Mouse (Mus musculus) CH12.LX (cell line): ENCODE results near the gene Nrp2.

ENCODE experiments used
- CHD1 ChIP-seq: IDR thresholded peaks from 2 replicates; pipeline ENCODE4 v1.6.1; 2012; ENCODE audit warnings: low read depth, low read length, improper control_type of control experiment, inconsistent platforms
- CTCF ChIP-seq, 2 experiments: IDR thresholded peaks in 1 of 2; conservative IDR thresholded peaks in 1 of 2; 2 replicates each; pipeline ENCODE4 v1.5.1; 2011 to 2012; ENCODE audit warnings: low read depth in 2 of 2, low read length in 2 of 2, improper control_type of control experiment in 1 of 2, inconsistent platforms in 1 of 2, mild to moderate bottlenecking in 1 of 2, moderate library complexity in 1 of 2
- ETS1 ChIP-seq: conservative IDR thresholded peaks from 2 replicates; pipeline ENCODE4 v1.6.1; 2012; ENCODE audit warnings: low read depth, mild to moderate bottlenecking, inconsistent platforms, low read length, improper control_type of control experiment, moderate library complexity
- GABPA ChIP-seq: IDR thresholded peaks from 2 replicates; pipeline ENCODE4 v1.6.1; 2012; ENCODE audit warnings: low read depth, low read length, improper control_type of control experiment, inconsistent platforms; ENCODE audit not compliant: insufficient replicate concordance
- MEF2A ChIP-seq: IDR thresholded peaks from 2 replicates; pipeline ENCODE4 v1.6.1; 2014; ENCODE audit warnings: low read depth, mild to moderate bottlenecking, inconsistent platforms, low read length, improper control_type of control experiment, borderline replicate concordance
- POLR2A ChIP-seq: IDR thresholded peaks from 2 replicates; pipeline ENCODE4 v1.6.1; 2011; ENCODE audit warnings: low read depth, mild to moderate bottlenecking, improper control_type of control experiment, low read length
- ZMIZ1 ChIP-seq: IDR thresholded peaks from 2 replicates; pipeline ENCODE4 v1.6.1; 2012; ENCODE audit warnings: low read depth, mild to moderate bottlenecking, inconsistent platforms, low read length, improper control_type of control experiment

- no peak for TF ChIP-seq ETS1
- no peak for TF ChIP-seq CTCF (conservative IDR thresholded peaks at IDR 0.05 in 1 of 2, IDR thresholded peaks at IDR 0.05 in 1 of 2; ENCODE audit: low read depth in 2 of 2, low read length in 2 of 2)
- TF ChIP-seq MEF2A, result no peak
- no peak for TF ChIP-seq POLR2A
- no peak for TF ChIP-seq CHD1
- TF ChIP-seq ZMIZ1, result no peak
- no peak for TF ChIP-seq GABPA
Measured at GRCm38 (mm10) chr1:62860788-62861187, 157.7 kb downstream of the Nrp2 start.
